In the genomic region with DNA sequence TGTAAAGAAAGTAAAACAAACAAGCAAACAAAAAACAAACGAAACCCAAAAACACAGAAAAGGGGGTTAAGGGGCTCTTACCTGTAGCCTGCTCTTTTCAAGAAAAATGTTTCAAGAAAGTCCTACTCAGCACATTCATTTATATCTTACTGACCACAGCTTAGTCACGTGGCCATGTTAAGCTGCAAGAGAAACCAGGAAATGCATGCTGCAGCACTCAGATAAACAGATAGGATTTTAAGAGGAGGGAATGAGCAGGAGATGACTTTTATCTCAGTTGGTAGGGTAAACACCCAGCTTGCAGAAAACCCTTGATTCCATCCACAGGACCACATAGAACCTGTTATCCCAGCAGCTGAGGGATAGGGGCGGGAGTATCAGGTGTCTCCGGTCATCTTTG, we compare ENCODE assay signal across 24 mouse cellular contexts.
DNase-seq lines count a peak whose midpoint lies in the region; ATAC-seq lines count a peak whose summit lies in the region.
"Had no signal": no experiment of that assay in that cellular context is flagged by ENCODE, and none has a peak within 500 bp of the region (broad histone marks: within the 10 kb centered on the region; RNA-seq: fewer than 3 reads in every experiment).

No protein-coding gene starts in this region.

- DNase-seq in heart, adult 9 months (ENCODE audit: low spot score in 2 of 2): no peak
- DNase-seq in c-Kit-positive CD71-positive TER-119-positive erythroid progenitor cells, embryonic 14.5 days (ENCODE audit: low spot score): peak; percentile 67
- DNase-seq in right cerebral cortex, postnatal 25 days: no peak
- DNase-seq in adrenal gland, adult 2 months: no peak
- DNase-seq in lung, adult 18-20 months: no peak
- DNase-seq: adrenal gland, postnatal 25 days; B cell, adult 2 months; cerebellum, adult 8-10 months; gastrocnemius, postnatal 36 days; heart, postnatal 36 days; kidney, adult 11 months; right cerebral cortex, postnatal 14 days; thymus, postnatal 14 days had no signal

- 59% methylated on average over 4 of the region's 4 CpGs for WGBS in heart, embryonic 12.5 days
- WGBS in liver, embryonic 12.5 days (ENCODE audit: insufficient replicate concordance): 30% methylated on average over 4 of the region's 4 CpGs

- H3K9ac ChIP-seq in heart, embryonic 12.5 days: no peak overlapping the region
- peak overlapping the region; percentile 41; the same call in 1 of the 2 replicates for H3K9ac ChIP-seq in liver, embryonic 12.5 days
- H3K9ac ChIP-seq: forebrain, embryonic 15.5 days; limb, embryonic 12.5 days; lung, embryonic 15.5 days; midbrain, embryonic 13.5 days had no signal

- no peaks in the 10 kb centered on the region for H3K27me3 ChIP-seq in heart, embryonic 12.5 days (replicated peaks)
- no peaks in the 10 kb centered on the region for H3K27me3 ChIP-seq in liver, embryonic 12.5 days (replicated peaks)
- H3K27me3 ChIP-seq: forebrain, embryonic 15.5 days; limb, embryonic 12.5 days; lung, embryonic 15.5 days; midbrain, embryonic 13.5 days; Patski had no signal

- H3K36me3 ChIP-seq in heart, embryonic 12.5 days: no peaks in the 10 kb centered on the region
- H3K36me3 ChIP-seq in liver, embryonic 12.5 days: no peaks in the 10 kb centered on the region
- H3K36me3 ChIP-seq: forebrain, embryonic 15.5 days; limb, embryonic 12.5 days; lung, embryonic 15.5 days; midbrain, embryonic 13.5 days had no signal

- H3K4me2 ChIP-seq in heart, embryonic 12.5 days: no peak overlapping the region
- peak overlapping the region; percentile 63 for H3K4me2 ChIP-seq in liver, embryonic 12.5 days
- H3K4me2 ChIP-seq: forebrain, embryonic 15.5 days; limb, embryonic 12.5 days; lung, embryonic 15.5 days; midbrain, embryonic 13.5 days had no signal

- no peaks in the 10 kb centered on the region for H3K4me1 ChIP-seq in heart, embryonic 12.5 days (replicated peaks)
- peaks cover 20% of the 10 kb centered on the region for H3K4me1 ChIP-seq in liver, embryonic 12.5 days
- H3K4me1 ChIP-seq: forebrain, embryonic 15.5 days; limb, embryonic 12.5 days; lung, embryonic 15.5 days; midbrain, embryonic 13.5 days had no signal

- H3K4me3 ChIP-seq in heart, embryonic 12.5 days: no peak overlapping the region
- H3K4me3 ChIP-seq in liver, embryonic 12.5 days: peak overlapping the region; percentile 42
- H3K4me3 ChIP-seq: forebrain, embryonic 15.5 days; limb, embryonic 12.5 days; lung, embryonic 15.5 days; midbrain, embryonic 13.5 days; myocyte had no signal

- 0 out of 2 replicates have a peak, but pooled peaks have one; percentile 51 for ATAC-seq in heart, embryonic 12.5 days (ENCODE audit: insufficient number of reproducible peaks, low FRiP score)
- peak; percentile 90 for ATAC-seq in liver, embryonic 12.5 days
- ATAC-seq in megakaryocyte-erythroid progenitor cell, adult 5-6 weeks (replicated peaks; ENCODE audit: low FRiP score, low TSS enrichment, poor library complexity, severe bottlenecking): peak; percentile 85
- ATAC-seq: forebrain, embryonic 15.5 days; hindbrain, embryonic 16.5 days; midbrain, embryonic 13.5 days; Patski had no signal

- no peaks in the 10 kb centered on the region for H3K9me3 ChIP-seq in heart, embryonic 12.5 days (replicated peaks)
- H3K9me3 ChIP-seq in liver, embryonic 12.5 days (replicated peaks): no peaks in the 10 kb centered on the region
- H3K9me3 ChIP-seq: forebrain, embryonic 15.5 days; limb, embryonic 12.5 days; lung, embryonic 15.5 days; midbrain, embryonic 13.5 days had no signal

- H3K27ac ChIP-seq in heart, embryonic 12.5 days (ENCODE audit: poor library complexity, severe bottlenecking): no peak overlapping the region
- peak overlapping the region; percentile 71 for H3K27ac ChIP-seq in liver, embryonic 12.5 days
- H3K27ac ChIP-seq: forebrain, embryonic 15.5 days; kidney, postnatal 0 days; limb, embryonic 12.5 days; lung, embryonic 15.5 days; midbrain, embryonic 13.5 days had no signal
